Mouse (Mus musculus) olfactory bulb, adult 2 months (tissue): ENCODE measurements around the gene Mfn1.

Experiments used
- CTCF ChIP-seq: fragments of 200-500 bp; IDR thresholded peaks from 2 replicates; pipeline ENCODE4 v1.5.1; 2012; ENCODE audit warnings: low read depth, mild to moderate bottlenecking, low read length, moderate library complexity; ENCODE audit not compliant: insufficient read depth
- POLR2A ChIP-seq: fragments of 200-500 bp; IDR thresholded peaks from 2 replicates; pipeline ENCODE4 v1.6.1; 2012; ENCODE audit warnings: mild to moderate bottlenecking, low read depth, low read length, moderate library complexity; ENCODE audit not compliant: insufficient read depth

DNA sequence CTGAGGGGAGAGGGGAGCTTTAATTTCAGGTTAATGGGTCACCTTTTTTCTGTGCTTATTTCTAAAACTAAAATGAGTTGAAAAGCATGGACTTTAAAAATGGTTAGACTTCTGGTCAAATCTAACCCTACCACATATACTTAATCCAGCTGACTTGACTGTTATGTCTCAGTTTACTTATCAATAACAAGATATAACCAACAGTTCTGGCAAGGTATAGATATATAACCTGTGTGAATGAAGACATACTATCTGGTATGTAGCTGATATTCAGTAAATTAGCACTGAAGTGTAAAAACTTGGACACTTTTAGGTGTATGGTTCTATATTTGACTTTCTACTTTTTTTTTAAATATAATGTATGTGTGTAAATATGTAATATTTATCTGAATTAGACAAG is 15.7 kb upstream of the Mfn1 start:
- TF ChIP-seq CTCF (no peak), POLR2A (no peak)
